ENCODE assay signal across 23 mouse cellular contexts in genomic region chr6:51507556-51507955, GRCm38 (mm10).
"Had no signal": no experiment of that assay in that cellular context is flagged by ENCODE, and none has a peak within 500 bp of the region (broad histone marks: within the 10 kb centered on the region; RNA-seq: fewer than 3 reads in every experiment).

No protein-coding gene starts in this region.

- DNase-seq: gastrocnemius, postnatal 14 days; gastrocnemius, postnatal 36 days; heart, adult 11 months; heart, adult 2 months; heart, postnatal 14 days; heart, postnatal 36 days; kidney, adult 18-20 months; kidney, adult 8-10 months; kidney, postnatal 10 days; kidney, postnatal 25 days; kidney, postnatal 4 days; layer of hippocampus, postnatal 36 days; left cerebral cortex, postnatal 4 days had no signal

- H3K4me1 ChIP-seq: heart, embryonic 15.5 days; hindbrain, embryonic 15.5 days; limb, embryonic 15.5 days had no signal

- H3K9ac ChIP-seq: heart, embryonic 13.5 days; heart, embryonic 15.5 days; hindbrain, embryonic 13.5 days; hindbrain, embryonic 15.5 days; limb, embryonic 13.5 days; limb, embryonic 15.5 days; liver, embryonic 12.5 days; liver, embryonic 14.5 days had no signal

- H3K27ac ChIP-seq: heart, adult 2 months; heart, embryonic 13.5 days; heart, embryonic 15.5 days; hindbrain, embryonic 13.5 days; hindbrain, embryonic 15.5 days; hindbrain, postnatal 0 days; layer of hippocampus, adult 2 months; limb, embryonic 13.5 days; limb, embryonic 15.5 days; liver, embryonic 12.5 days; liver, embryonic 14.5 days had no signal

- H3K9me3 ChIP-seq: heart, embryonic 13.5 days; heart, embryonic 15.5 days; hindbrain, embryonic 13.5 days; hindbrain, embryonic 15.5 days; limb, embryonic 13.5 days; limb, embryonic 15.5 days; liver, embryonic 12.5 days had no signal

- H3K4me3 ChIP-seq: heart, adult 2 months; heart, embryonic 13.5 days; heart, embryonic 15.5 days; hindbrain, embryonic 13.5 days; hindbrain, embryonic 15.5 days; layer of hippocampus, adult 2 months; limb, embryonic 13.5 days; limb, embryonic 15.5 days; liver, embryonic 12.5 days had no signal

- H3K36me3 ChIP-seq: heart, embryonic 13.5 days; heart, embryonic 15.5 days; hindbrain, embryonic 13.5 days; hindbrain, embryonic 15.5 days; limb, embryonic 13.5 days; limb, embryonic 15.5 days; liver, embryonic 12.5 days had no signal
